Mouse (Mus musculus): ENCODE data around the gene Enpp1. TPM values are rescaled to one million over a fixed set of nuclear protein-coding genes. Genes with fewer than 3 reads are reported as not detected.

Enpp1 gene
- polyA plus RNA-seq, 2 experiments = 0.52 to 2.3 TPM

DNA sequence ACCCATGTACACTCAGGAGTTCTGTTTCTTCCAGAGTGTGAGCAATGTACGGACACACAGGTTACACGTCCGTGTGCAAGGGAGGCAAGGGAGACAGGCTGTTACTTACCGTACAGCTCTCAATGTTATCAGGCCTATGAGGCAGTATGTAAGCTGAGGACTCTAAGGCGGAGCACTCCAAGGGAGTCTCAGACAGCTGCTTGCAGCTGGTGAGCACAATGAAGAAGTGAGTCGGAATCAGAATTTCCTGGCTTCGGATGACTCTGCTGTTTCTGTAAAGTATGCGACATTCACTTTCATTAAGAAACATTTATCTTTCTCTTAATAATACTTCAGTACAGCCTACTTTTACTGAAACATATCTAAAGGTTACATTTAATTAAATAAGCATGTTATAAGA, 66.8 kb downstream of the Enpp1 start:
- ATAC-seq (ENCODE audit: insufficient read depth) (no peak), DNase-seq (ENCODE audit: low read depth in 3 of 3, low spot score in 3 of 3) (no peak)
- Histone ChIP-seq H3K4me2 (ENCODE audit: low read depth) (no peak overlapping the region), H3K27ac (no peak overlapping the region), H3K4me3 (ENCODE audit: insufficient read depth in 1 of 2, low read depth in 2 of 2, low read length in 2 of 2) (no peak overlapping the region), H3K27me3 (ENCODE audit: control insufficient read depth, insufficient read depth, low read length) (no peaks in the 10 kb centered on the region), H3K9ac (replicated peaks) (no peak overlapping the region), H3K4me1 (replicated peaks; ENCODE audit: control insufficient read depth in 2 of 2, insufficient read depth in 2 of 2, low read length in 1 of 2) (0 out of 4 replicates have a peak, but pooled peaks cover 0 to 2% of the 10 kb centered on the region in 2 experiments), H3K36me3 (replicated peaks; ENCODE audit: control insufficient read depth, insufficient read depth, low read depth) (no peaks in the 10 kb centered on the region), H3K9me3 (ENCODE audit: control insufficient read depth, low read length) (no peaks in the 10 kb centered on the region)
- 82% methylated on average over 8 of the region's 8 CpGs for WGBS (ENCODE audit: insufficient replicate concordance)
- TF ChIP-seq EP300 (IDR thresholded peaks at IDR 0.05; ENCODE audit: low read depth) = no peak
- TF ChIP-seq CTCF (IDR thresholded peaks at IDR 0.05; ENCODE audit: low read depth) = no peak

DNA sequence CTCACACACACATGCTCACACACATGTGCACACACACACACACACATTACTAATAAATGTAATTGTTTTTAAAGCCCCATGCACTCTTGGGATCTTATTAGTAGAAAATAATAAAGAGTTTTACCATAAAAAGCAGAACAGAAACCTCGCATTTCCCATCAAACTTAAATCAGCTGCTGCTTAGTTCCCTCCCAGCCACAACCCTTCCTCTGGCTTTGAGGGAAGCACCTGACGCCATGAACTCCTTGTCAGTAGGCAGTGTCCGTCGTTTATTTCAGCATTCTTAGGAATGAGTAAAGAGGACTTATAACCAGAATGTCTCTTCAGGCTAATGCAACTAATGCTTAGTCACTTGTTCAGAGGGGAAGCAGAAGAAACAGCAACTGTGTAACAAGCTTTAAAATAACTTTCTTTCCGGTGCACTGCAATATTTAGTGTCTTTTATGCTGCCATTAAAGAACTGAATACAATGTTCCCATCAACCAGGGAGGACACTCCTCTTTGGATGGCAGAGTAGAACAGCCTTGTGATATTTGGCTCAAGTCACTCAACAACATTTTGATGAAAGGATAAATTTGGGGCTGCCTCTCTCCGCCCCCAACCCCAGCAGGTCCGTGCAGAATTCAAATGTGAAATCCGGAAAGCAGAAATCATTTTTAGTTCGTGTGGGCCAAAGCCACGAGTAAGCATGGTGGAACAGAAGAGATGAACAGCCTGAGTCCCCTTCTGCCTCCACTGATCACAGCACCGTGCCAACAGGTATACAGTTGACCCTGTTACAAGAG, 69.0 kb downstream of the Enpp1 start:
- 50% methylated on average over 11 of the region's 11 CpGs for WGBS (ENCODE audit: insufficient replicate concordance)
- Histone ChIP-seq H3K4me2 (ENCODE audit: low read depth) (no peak overlapping the region), H3K4me1 (replicated peaks; ENCODE audit: control insufficient read depth in 2 of 2, insufficient read depth in 2 of 2, low read length in 1 of 2) (peaks cover 1 to 7% of the 10 kb centered on the region in 2 experiments; a peak in 2 of 4 replicates), H3K4me3 (ENCODE audit: insufficient read depth in 1 of 2, low read depth in 2 of 2, low read length in 2 of 2) (no peak overlapping the region), H3K9me3 (ENCODE audit: control insufficient read depth, low read length) (no peaks in the 10 kb centered on the region), H3K36me3 (replicated peaks; ENCODE audit: control insufficient read depth, insufficient read depth, low read depth) (no peaks in the 10 kb centered on the region), H3K27ac (no peak overlapping the region), H3K9ac (replicated peaks) (no peak overlapping the region), H3K27me3 (ENCODE audit: control insufficient read depth, insufficient read depth, low read length) (no peaks in the 10 kb centered on the region)
- no peak for ATAC-seq (ENCODE audit: insufficient read depth)
- DNase-seq (ENCODE audit: low read depth in 3 of 3, low spot score in 3 of 3) = no peak
- no peak for TF ChIP-seq EP300 (IDR thresholded peaks at IDR 0.05; ENCODE audit: low read depth)
- TF ChIP-seq CTCF (IDR thresholded peaks at IDR 0.05; ENCODE audit: low read depth) = no peak

DNA sequence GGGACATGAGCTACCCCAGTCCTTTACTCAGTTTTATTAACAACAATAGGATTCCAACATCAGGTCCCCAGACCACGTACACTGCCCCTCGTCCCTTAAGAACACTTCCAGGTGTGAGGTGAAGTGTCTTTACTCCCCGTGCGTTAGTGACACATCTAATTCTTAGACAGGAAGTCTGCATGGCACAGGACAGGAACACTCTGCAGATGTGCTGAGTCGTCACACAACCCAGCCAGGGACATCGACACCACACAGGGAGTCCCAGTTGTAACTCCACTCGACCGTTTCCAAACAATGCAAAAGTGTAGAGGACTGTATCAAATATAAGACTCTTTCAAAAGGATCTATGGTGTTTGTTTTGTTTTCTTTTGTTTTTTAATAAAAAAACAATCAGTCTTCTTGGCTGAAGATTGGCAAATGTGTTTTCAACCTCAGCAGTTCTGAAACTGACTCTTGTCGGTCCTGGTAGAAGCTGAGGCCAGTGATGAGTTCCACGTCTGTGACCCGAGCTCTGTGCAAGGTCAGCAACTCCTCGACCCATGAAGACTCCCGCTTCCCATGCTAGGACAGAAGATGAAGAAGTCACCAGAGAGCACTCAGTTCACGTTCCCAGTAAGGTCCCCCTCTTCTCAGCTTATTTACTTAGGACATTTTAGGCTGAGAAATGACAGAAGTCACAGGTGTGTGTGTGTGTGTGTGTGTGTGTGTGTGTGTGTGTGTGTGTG, 70.4 kb downstream of the Enpp1 start:
- peaks cover 3 to 7% of the 10 kb centered on the region in 2 experiments; a peak in 2 of 4 replicates for H3K4me1 ChIP-seq (replicated peaks; ENCODE audit: control insufficient read depth in 2 of 2, insufficient read depth in 2 of 2, low read length in 1 of 2)
- no peak for TF ChIP-seq EP300 (IDR thresholded peaks at IDR 0.05; ENCODE audit: low read depth)
- TF ChIP-seq CTCF (IDR thresholded peaks at IDR 0.05; ENCODE audit: low read depth) = no peak
- ATAC-seq (ENCODE audit: insufficient read depth) (no peak), DNase-seq (ENCODE audit: low read depth in 3 of 3, low spot score in 3 of 3) (no peak)
- H3K9me3 ChIP-seq (ENCODE audit: control insufficient read depth, low read length) = no peaks in the 10 kb centered on the region
- no peak overlapping the region for H3K4me3 ChIP-seq (ENCODE audit: insufficient read depth in 1 of 2, low read depth in 2 of 2, low read length in 2 of 2)
- no peaks in the 10 kb centered on the region for H3K27me3 ChIP-seq (ENCODE audit: control insufficient read depth, insufficient read depth, low read length)
- 43% methylated on average over 14 of the region's 14 CpGs for WGBS (ENCODE audit: insufficient replicate concordance)
- no peak overlapping the region for H3K27ac ChIP-seq
- H3K36me3 ChIP-seq (replicated peaks; ENCODE audit: control insufficient read depth, insufficient read depth, low read depth) = no peaks in the 10 kb centered on the region
- no peak overlapping the region for H3K9ac ChIP-seq (replicated peaks)
- H3K4me2 ChIP-seq (ENCODE audit: low read depth) = no peak overlapping the region

DNA sequence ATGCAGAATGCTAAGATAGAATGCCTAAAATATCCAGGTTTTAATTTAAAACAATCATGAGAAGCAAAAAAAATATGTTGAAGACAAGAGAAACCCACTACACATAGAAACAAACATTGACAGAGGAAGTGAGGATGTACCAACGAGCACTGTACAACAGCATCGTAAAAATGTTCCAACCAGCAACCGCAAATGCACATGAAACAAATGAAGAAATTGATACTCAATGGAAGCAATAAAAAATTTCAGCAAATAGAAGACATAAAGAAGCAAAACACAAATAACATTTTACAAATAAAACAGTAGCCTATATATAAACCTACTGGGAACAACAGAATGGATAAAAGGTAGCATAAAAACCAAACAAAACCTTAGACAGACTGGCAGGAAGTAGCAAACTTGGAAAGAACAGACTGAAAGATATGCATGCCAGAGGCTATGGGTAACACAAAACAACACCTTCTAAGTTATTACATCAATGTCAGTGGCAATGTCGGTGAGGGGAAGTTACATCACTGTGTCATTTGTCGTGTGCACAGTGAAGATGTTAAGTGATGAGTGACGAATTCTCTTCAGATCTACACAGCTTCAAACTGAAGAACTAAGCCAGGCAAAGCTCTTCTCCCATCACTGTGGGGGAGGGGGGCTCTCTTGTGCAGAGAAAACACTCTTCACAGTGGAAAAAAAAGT, 71.6 kb downstream of the Enpp1 start:
- no peak for ATAC-seq (ENCODE audit: insufficient read depth)
- no peaks in the 10 kb centered on the region for H3K9me3 ChIP-seq (ENCODE audit: control insufficient read depth, low read length)
- TF ChIP-seq EP300 (IDR thresholded peaks at IDR 0.05; ENCODE audit: low read depth) (no peak), CTCF (IDR thresholded peaks at IDR 0.05; ENCODE audit: low read depth) (no peak)
- peaks cover 7 to 16% of the 10 kb centered on the region in 2 experiments for H3K4me1 ChIP-seq (replicated peaks; ENCODE audit: control insufficient read depth in 2 of 2, insufficient read depth in 2 of 2, low read length in 1 of 2)
- H3K4me3 ChIP-seq (ENCODE audit: insufficient read depth in 1 of 2, low read depth in 2 of 2, low read length in 2 of 2) = no peak overlapping the region
- no peak for DNase-seq (ENCODE audit: low read depth in 3 of 3, low spot score in 3 of 3)
- H3K27ac ChIP-seq = no peak overlapping the region
- no peaks in the 10 kb centered on the region for H3K27me3 ChIP-seq (ENCODE audit: control insufficient read depth, insufficient read depth, low read length)
- no peaks in the 10 kb centered on the region for H3K36me3 ChIP-seq (replicated peaks; ENCODE audit: control insufficient read depth, insufficient read depth, low read depth)
- H3K9ac ChIP-seq (replicated peaks) = no peak overlapping the region
- WGBS (ENCODE audit: insufficient replicate concordance) = 51% methylated on average over 6 of the region's 6 CpGs
- H3K4me2 ChIP-seq (ENCODE audit: low read depth) = no peak overlapping the region

DNA sequence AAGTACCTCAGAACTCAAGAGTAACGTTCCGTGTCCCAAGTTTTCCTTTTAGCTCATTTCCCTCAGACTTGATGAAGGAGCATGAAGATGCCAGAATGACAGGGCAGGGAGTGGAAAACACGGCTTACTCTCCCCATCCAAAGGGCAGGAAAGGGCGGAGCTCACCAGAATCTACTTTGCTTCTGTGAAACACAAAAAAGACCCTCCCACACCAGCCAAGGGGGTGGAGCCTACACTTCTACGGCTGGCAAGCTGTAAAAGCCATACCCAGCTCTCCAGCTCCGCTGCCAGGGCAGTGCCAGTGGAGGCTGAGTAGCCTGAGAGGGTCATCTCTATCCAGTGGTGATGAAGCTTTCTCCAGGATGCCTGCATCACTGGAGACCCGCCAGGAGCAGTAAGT, 72.4 kb downstream of the Enpp1 start:
- WGBS (ENCODE audit: insufficient replicate concordance) = 44% methylated on average over 7 of the region's 7 CpGs
- ATAC-seq (ENCODE audit: insufficient read depth) (no peak), DNase-seq (ENCODE audit: low read depth in 3 of 3, low spot score in 3 of 3) (no peak)
- Histone ChIP-seq H3K27me3 (ENCODE audit: control insufficient read depth, insufficient read depth, low read length) (no peaks in the 10 kb centered on the region), H3K4me2 (ENCODE audit: low read depth) (no peak overlapping the region), H3K9me3 (ENCODE audit: control insufficient read depth, low read length) (no peaks in the 10 kb centered on the region), H3K9ac (replicated peaks) (no peak overlapping the region), H3K4me1 (replicated peaks; ENCODE audit: control insufficient read depth in 2 of 2, insufficient read depth in 2 of 2, low read length in 1 of 2) (peaks cover 11 to 21% of the 10 kb centered on the region in 2 experiments), H3K36me3 (replicated peaks; ENCODE audit: control insufficient read depth, insufficient read depth, low read depth) (no peaks in the 10 kb centered on the region), H3K4me3 (ENCODE audit: insufficient read depth in 1 of 2, low read depth in 2 of 2, low read length in 2 of 2) (no peak overlapping the region), H3K27ac (no peak overlapping the region)
- TF ChIP-seq CTCF (IDR thresholded peaks at IDR 0.05; ENCODE audit: low read depth) (no peak), EP300 (IDR thresholded peaks at IDR 0.05; ENCODE audit: low read depth) (no peak)
